Mouse (Mus musculus) midbrain, embryonic 16.5 days (tissue): ENCODE results near the gene Ccdc146. TPM values are rescaled to one million over a fixed set of nuclear protein-coding genes. Genes with fewer than 3 reads are reported as not detected.
"Not testable (repeated sequence)": the region's sequence is repeated elsewhere in the genome, so short reads cannot be mapped to it uniquely, and the experiment has no call there.

ENCODE experiments used
- ATAC-seq: fragments of 200-750 bp; cut with Nextera tagmentation; 2 replicates; pipeline ENCODE4 v1.8.0; 2017; ENCODE audit warnings: moderate TSS enrichment
- H3K27ac ChIP-seq: fragments of 300-500 bp; sonication (generic); 2 replicates; pipeline ENCODE4 v1.5.1; 2014; ENCODE audit warnings: mild to moderate bottlenecking, low read length, mixed read lengths
- H3K27me3 ChIP-seq: fragments of 300-500 bp; sonication (generic); 2 replicates; pipeline ENCODE4 v1.6.1; 2014; ENCODE audit warnings: low read depth, low read length, mixed read lengths; ENCODE audit not compliant: control insufficient read depth, insufficient read depth
- H3K36me3 ChIP-seq: fragments of 300-500 bp; sonication (generic); 2 replicates; pipeline ENCODE4 v1.6.1; 2014; ENCODE audit warnings: mild to moderate bottlenecking, low read length, moderate library complexity, mixed read lengths; ENCODE audit not compliant: control insufficient read depth, insufficient read depth
- H3K4me1 ChIP-seq: fragments of 300-500 bp; sonication (generic); 2 replicates; pipeline ENCODE4 v1.6.1; 2014; ENCODE audit warnings: mild to moderate bottlenecking, low read length, mixed read lengths; ENCODE audit not compliant: control insufficient read depth, insufficient read depth
- H3K4me2 ChIP-seq: fragments of 300-500 bp; sonication (generic); 2 replicates; pipeline ENCODE4 v1.6.1; 2014; ENCODE audit warnings: mild to moderate bottlenecking, low read length, mixed read lengths
- H3K4me3 ChIP-seq: fragments of 300-500 bp; sonication (generic); 2 replicates; pipeline ENCODE4 v1.5.1; 2014; ENCODE audit warnings: low read depth, mild to moderate bottlenecking, low read length, moderate library complexity, mixed read lengths
- H3K9ac ChIP-seq: fragments of 300-500 bp; sonication (generic); 2 replicates; pipeline ENCODE4 v1.6.1; 2014; ENCODE audit warnings: low read depth, low read length, mixed read lengths
- H3K9me3 ChIP-seq: fragments of 300-500 bp; sonication (generic); replicated peaks from 2 replicates; pipeline ENCODE4 v1.6.1; 2014; ENCODE audit warnings: mild to moderate bottlenecking, low read length, mixed read lengths; ENCODE audit not compliant: control insufficient read depth, poor library complexity, severe bottlenecking
- WGBS: fragments of 180-500 bp; shearing (Covaris S2); extraction: QIAGEN DNeasy Blood & Tissue Kit; methylation state at CpG from one replicate; pipeline ENCODE4 v1.1.7; 2014; 5-methylcytosine and 5-hydroxymethylcytosine counted together
- polyA plus RNA-seq: library from polyadenylated mRNA; unstranded; fragments of >200 nt; fragmentation: Nextera tagmentation; extraction: Ambion mirVana; gene quantifications from 2 replicates; pipeline ENCODE4 v1.2.1, GENCODE M21; 2015

The Ccdc146 gene
- polyA plus RNA-seq, 1 experiment from 2014 or later, result 0.90 TPM

DNA sequence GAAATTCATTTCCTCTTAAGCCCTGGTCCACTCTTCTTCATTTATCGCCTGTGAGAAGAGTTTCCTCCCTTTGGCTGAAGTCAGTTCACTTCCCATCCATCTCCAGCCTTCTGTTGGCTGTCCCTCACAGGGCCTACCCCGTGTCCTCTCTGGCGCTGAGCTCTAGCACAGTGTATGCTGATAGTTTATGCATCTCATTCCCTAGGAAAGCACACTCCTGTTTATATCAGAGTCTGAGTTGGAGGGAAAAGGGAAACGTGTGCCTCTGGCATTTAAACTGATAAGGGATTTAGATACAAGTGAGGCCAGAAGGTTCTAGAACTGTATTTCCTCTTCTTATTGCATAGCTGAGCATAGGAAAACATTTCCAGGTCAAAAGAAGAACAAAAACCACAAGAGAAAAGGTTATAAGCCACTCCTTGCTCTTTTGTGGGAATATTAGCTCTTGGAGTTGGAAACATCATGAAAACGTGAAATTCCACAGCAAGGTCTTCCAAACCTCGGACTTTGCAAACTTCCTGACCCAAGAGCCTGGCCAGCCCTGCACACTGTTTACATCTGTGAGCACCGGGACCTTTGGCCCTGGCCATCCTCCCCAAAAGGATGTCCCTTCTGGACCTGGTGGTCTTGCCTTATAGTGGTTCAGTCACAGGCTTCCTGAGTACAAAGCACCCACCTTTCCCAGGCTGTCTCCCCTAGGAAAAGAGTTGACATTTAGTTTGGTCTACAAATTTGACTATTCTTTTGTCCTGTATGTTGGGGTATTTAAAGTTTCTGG, 135.6 kb downstream of the Ccdc146 start:
- Histone ChIP-seq H3K9me3 (no peaks in the 10 kb centered on the region), H3K4me1 (no peaks in the 10 kb centered on the region), H3K27ac (no peak overlapping the region), H3K27me3 (no peaks in the 10 kb centered on the region), H3K9ac (no peak overlapping the region), H3K36me3 (no peaks in the 10 kb centered on the region), H3K4me2 (no peak overlapping the region), H3K4me3 (no peak overlapping the region)
- no peak for ATAC-seq
- 84% methylated on average over 7 of the region's 7 CpGs for WGBS

- Histone ChIP-seq H3K4me3 (no peak overlapping the region), H3K4me2 (no peak overlapping the region), H3K9ac (no peak overlapping the region), H3K27ac (no peak overlapping the region), H3K9me3 (no peaks in the 10 kb centered on the region), H3K36me3 (no peaks in the 10 kb centered on the region), H3K4me1 (no peaks in the 10 kb centered on the region), H3K27me3 (no peaks in the 10 kb centered on the region)
- ATAC-seq, result no peak
- 94% methylated on average over 12 of the region's 12 CpGs for WGBS
Measured at GRCm38 (mm10) chr5:21283356-21284062, 141.0 kb downstream of the Ccdc146 start.

- 57% methylated on average over 2 of the region's 2 CpGs for WGBS
- not testable (repeated sequence) for H3K4me1 ChIP-seq, H3K9me3 ChIP-seq, H3K4me2 ChIP-seq, H3K9ac ChIP-seq, H3K27ac ChIP-seq, H3K36me3 ChIP-seq, ATAC-seq, H3K27me3 ChIP-seq, H3K4me3 ChIP-seq
Measured at GRCm38 (mm10) chr5:21277685-21278084, 146.8 kb downstream of the Ccdc146 start.

- H3K27ac ChIP-seq, result no peak overlapping the region
- H3K4me3 ChIP-seq, result no peak overlapping the region
- H3K27me3 ChIP-seq, result no peaks in the 10 kb centered on the region
- WGBS, result 30% methylated on average over 9 of the region's 9 CpGs
- no peak for ATAC-seq
- no peaks in the 10 kb centered on the region for H3K36me3 ChIP-seq
- no peaks in the 10 kb centered on the region for H3K9me3 ChIP-seq
- no peak overlapping the region for H3K9ac ChIP-seq
- H3K4me1 ChIP-seq, result no peaks in the 10 kb centered on the region
- no peak overlapping the region for H3K4me2 ChIP-seq
Measured at GRCm38 (mm10) chr5:21271386-21272354, 152.8 kb downstream of the Ccdc146 start.

GRCm38 (mm10) chr5:21270756-21271155, 153.7 kb downstream of the Ccdc146 start:
- Histone ChIP-seq H3K36me3 (no peaks in the 10 kb centered on the region), H3K9me3 (no peaks in the 10 kb centered on the region), H3K9ac (no peak overlapping the region), H3K4me1 (no peaks in the 10 kb centered on the region), H3K27ac (no peak overlapping the region), H3K27me3 (no peaks in the 10 kb centered on the region), H3K4me2 (no peak overlapping the region), H3K4me3 (no peak overlapping the region)
- 85% methylated on average over 4 of the region's 4 CpGs for WGBS
- ATAC-seq, result no peak

- no peak for ATAC-seq
- Histone ChIP-seq H3K4me3 (no peak overlapping the region), H3K9ac (no peak overlapping the region), H3K27me3 (no peaks in the 10 kb centered on the region), H3K27ac (no peak overlapping the region), H3K4me2 (no peak overlapping the region), H3K4me1 (no peaks in the 10 kb centered on the region), H3K9me3 (no peaks in the 10 kb centered on the region), H3K36me3 (no peaks in the 10 kb centered on the region)
- WGBS, result 86% methylated on average over 5 of the region's 5 CpGs
Measured at GRCm38 (mm10) chr5:21269446-21269845, 155.0 kb downstream of the Ccdc146 start.

DNA sequence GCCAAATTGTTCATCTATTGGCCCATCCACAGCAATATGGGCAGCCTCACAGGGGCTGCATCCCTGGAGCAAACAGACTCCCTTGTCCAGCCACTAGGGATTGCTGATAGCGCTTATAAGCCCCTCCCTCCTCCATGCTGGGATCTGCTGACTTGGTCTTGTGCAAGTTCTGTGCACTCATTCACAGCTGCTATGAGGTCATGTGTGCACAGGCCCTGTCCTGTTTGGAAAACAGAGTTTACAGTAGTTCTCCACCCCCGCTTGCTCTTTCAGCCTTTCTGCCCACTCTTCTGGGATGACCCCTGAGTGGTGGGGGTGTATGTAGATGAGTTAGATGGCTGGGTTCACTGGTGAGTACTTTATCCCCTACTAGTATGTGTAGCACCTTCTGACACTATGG, 157.4 kb downstream of the Ccdc146 start:
- no peak overlapping the region for H3K27ac ChIP-seq
- H3K9ac ChIP-seq, result no peak overlapping the region
- no peak overlapping the region for H3K4me2 ChIP-seq
- H3K36me3 ChIP-seq, result no peaks in the 10 kb centered on the region
- H3K9me3 ChIP-seq, result no peaks in the 10 kb centered on the region
- WGBS, result 86% methylated on average over 2 of the region's 2 CpGs
- ATAC-seq, result no peak
- no peaks in the 10 kb centered on the region for H3K4me1 ChIP-seq
- no peak overlapping the region for H3K4me3 ChIP-seq
- H3K27me3 ChIP-seq, result no peaks in the 10 kb centered on the region

- H3K27me3 ChIP-seq, result no peaks in the 10 kb centered on the region
- WGBS, result 9% methylated on average over 4 of the region's 4 CpGs
Measured at GRCm38 (mm10) chr5:21265049-21265448, 159.4 kb downstream of the Ccdc146 start.

More at GRCm38 (mm10) chr5:21265049-21265448, 159.4 kb downstream of the Ccdc146 start:
- H3K36me3 ChIP-seq, result no peaks in the 10 kb centered on the region
- H3K9me3 ChIP-seq, result no peaks in the 10 kb centered on the region
- ATAC-seq, result peak; percentile 73
- no peak overlapping the region for H3K4me3 ChIP-seq
- H3K4me1 ChIP-seq, result peaks cover 4% of the 10 kb centered on the region; the same call in 1 of the 2 replicates
- H3K27ac ChIP-seq, result no peak overlapping the region
- no peak overlapping the region for H3K4me2 ChIP-seq
- H3K9ac ChIP-seq, result no peak overlapping the region
